Mouse (Mus musculus) neural tube, embryonic 14.5 days (tissue): ENCODE data around the gene Vezt. TPM values are rescaled to one million over a fixed set of nuclear protein-coding genes. Genes with fewer than 3 reads are reported as not detected.
A peak's percentile ranks its signal among the peaks of the same experiment; 100 is the strongest.

ENCODE experiments used
- microRNA counts: library from miRNA; unstranded; fragments of <30 nt; microRNA quantifications from one replicate; lab custom pipeline; 2016
- microRNA-seq: library from miRNA; unstranded; fragments of <30 nt; microRNA quantifications from one replicate; pipeline ENCODE4, GENCODE M21; 2016
- polyA plus RNA-seq: library from polyadenylated mRNA; unstranded; fragments of >200 nt; fragmentation: Nextera tagmentation; extraction: Ambion mirVana; gene quantifications from 2 replicates; pipeline ENCODE4 v1.2.1, GENCODE M21; 2014

Gene Vezt
- polyA plus RNA-seq, 1 experiment from 2014 or later: 60.5 TPM

MicroRNAs encoded within 50 kb of the gene (microRNA counts, 519-probe panel; counts per million panel counts)
- microRNA mmu-miR-331-3p (lab: Ali Mortazavi, UCI): 4,807 counts per million, percentile 64 among the panel's probes with 10 or more counts
- microRNA mmu-miR-331-5p (lab: Ali Mortazavi, UCI): not detected

Small RNA genes within 50 kb of the gene (microRNA-seq; reads per million reads assigned to microRNA genes)
- 139 reads per million, percentile 51 among the genes with 10 or more reads in this experiment for gene Mir331

Other genes with a start within 250 kb of the Vezt start
- 0.13 and 0.17 TPM in 2 replicates for gene Usp44, start 204.3 kb downstream of the Vezt start, polyA plus RNA-seq
- 165 and 189 TPM in 2 replicates for gene Metap2, start 138.7 kb downstream of the Vezt start, polyA plus RNA-seq
- 2.4 and 3.4 TPM in 2 replicates for gene Fgd6, start 184 bp upstream of the Vezt start, polyA plus RNA-seq
- 8.4 and 9.7 TPM in 2 replicates for gene Nr2c1, start 112.2 kb upstream of the Vezt start, polyA plus RNA-seq
- 427 and 462 TPM in 2 replicates for gene Ndufa12, start 162.9 kb upstream of the Vezt start, polyA plus RNA-seq